ENCODE assay signal across 8 mouse cellular contexts in genomic region chr7:4922508-4922907, GRCm38 (mm10). TPM values are rescaled to one million over a fixed set of nuclear protein-coding genes. Genes with fewer than 3 reads are reported as not detected.
A peak's percentile ranks its signal among the peaks of the same experiment; 100 is the strongest.
DNase-seq lines count a peak whose midpoint lies in the region; ATAC-seq and TF ChIP-seq lines count a peak whose summit lies in the region.

No protein-coding gene starts in this region.

- intact Hi-C loops in heart, postnatal 36 days (cut with DNase I) = loop anchor here (10.0 kb wide), 3 partner anchors 268 to 778 kb away; partner anchors contain the start of gene Ppp6r1

- 1% methylated on average over 14 of the region's 14 CpGs for WGBS in forebrain, postnatal 0 days
- 2% methylated on average over 14 of the region's 14 CpGs for WGBS in liver, embryonic 14.5 days (ENCODE audit: insufficient replicate concordance)
- WGBS in neural tube, embryonic 11.5 days = under 1% methylated on average over 14 of the region's 14 CpGs

- H3K4me1 ChIP-seq in ES-E14 (ENCODE audit: control insufficient read depth in 2 of 2, insufficient read depth in 2 of 2, low read length in 2 of 2, poor library complexity in 1 of 2) = peaks cover 4 to 45% of the 10 kb centered on the region in 2 experiments; a peak in 3 of 4 replicates
- peaks cover 28% of the 10 kb centered on the region; the same call in 1 of the 2 replicates for H3K4me1 ChIP-seq in forebrain, postnatal 0 days (ENCODE audit: insufficient read depth)
- no peaks in the 10 kb centered on the region; a peak in 1 of 4 replicates for H3K4me1 ChIP-seq in liver, embryonic 14.5 days (replicated peaks; ENCODE audit: control insufficient read depth in 2 of 2, insufficient read depth in 2 of 2, low read length in 1 of 2)
- H3K4me1 ChIP-seq in neural tube, embryonic 11.5 days (ENCODE audit: control insufficient read depth, insufficient read depth, low read length) = peaks cover 43% of the 10 kb centered on the region

- no peak for DNase-seq in ES-E14 (ENCODE audit: low read depth, low spot score)
- DNase-seq in cerebellum, adult 18-20 months = peak; percentile 81 to 87
- DNase-seq in forebrain, postnatal 0 days = peak; percentile 95
- DNase-seq in heart, postnatal 36 days = peak; percentile 60 to 67
- DNase-seq in layer of hippocampus, adult 11-12 months (ENCODE audit: low spot score) = peak; percentile 89
- no peak for DNase-seq in liver, embryonic 14.5 days (ENCODE audit: low read depth in 3 of 3, low spot score in 3 of 3)
- DNase-seq in neural tube, embryonic 11.5 days (ENCODE audit: low spot score) = peak; percentile 89
- DNase-seq in thymus, postnatal 25 days = peak; percentile 47

- no peak for TF ChIP-seq CTCF in forebrain, postnatal 0 days (IDR thresholded peaks at IDR 0.05; ENCODE audit: low read depth)
- TF ChIP-seq CTCF in liver, embryonic 14.5 days (IDR thresholded peaks at IDR 0.05; ENCODE audit: low read depth) = no peak

- no peak overlapping the region for H3K27ac ChIP-seq in ES-E14 (ENCODE audit: insufficient read depth, low read depth, low read length, poor library complexity, severe bottlenecking)
- peak overlapping the region; percentile 96 for H3K27ac ChIP-seq in forebrain, postnatal 0 days (ENCODE audit: low read depth, low read length)
- no peak overlapping the region for H3K27ac ChIP-seq in liver, embryonic 14.5 days
- peak overlapping the region; percentile 95 for H3K27ac ChIP-seq in neural tube, embryonic 11.5 days (ENCODE audit: low read depth, low read length)

- peak overlapping the region; percentile 97 for H3K4me2 ChIP-seq in forebrain, postnatal 0 days (ENCODE audit: low read depth)
- H3K4me2 ChIP-seq in liver, embryonic 14.5 days (ENCODE audit: low read depth) = peak overlapping the region; percentile 31; the same call in 1 of the 2 replicates
- peak overlapping the region; percentile 94 for H3K4me2 ChIP-seq in neural tube, embryonic 11.5 days (ENCODE audit: low read depth)

- in situ Hi-C loops in ES-E14 (cut with MboI; ENCODE audit: low sequenced_read_pairs in 2 of 2, unreplicated experiment in 2 of 2) = no loop called here

- no peaks in the 10 kb centered on the region for H3K27me3 ChIP-seq in forebrain, postnatal 0 days (ENCODE audit: insufficient read depth, low read length)
- H3K27me3 ChIP-seq in liver, embryonic 14.5 days (ENCODE audit: control insufficient read depth, insufficient read depth, low read length) = peaks cover 22% of the 10 kb centered on the region
- no peaks in the 10 kb centered on the region for H3K27me3 ChIP-seq in neural tube, embryonic 11.5 days (ENCODE audit: control insufficient read depth, insufficient read depth, low read length)

- H3K4me3 ChIP-seq in ES-E14 (ENCODE audit: insufficient read depth in 1 of 2, low read depth in 1 of 2, low read length in 2 of 2, poor library complexity in 1 of 2, severe bottlenecking in 1 of 2) = peak overlapping the region; percentile 32 to 54; a peak in 3 of 4 replicates
- peak overlapping the region; percentile 53 for H3K4me3 ChIP-seq in forebrain, postnatal 0 days (ENCODE audit: low read depth, low read length)
- H3K4me3 ChIP-seq in liver, embryonic 14.5 days (ENCODE audit: insufficient read depth in 1 of 2, low read depth in 2 of 2, low read length in 2 of 2) = no peak overlapping the region
- peak overlapping the region; percentile 37 for H3K4me3 ChIP-seq in neural tube, embryonic 11.5 days (ENCODE audit: low read depth, low read length)

- H3K36me3 ChIP-seq in ES-E14 (ENCODE audit: control insufficient read depth, insufficient read depth, low read length, poor library complexity, severe bottlenecking) = peaks cover 8% of the 10 kb centered on the region; the same call in 1 of the 2 replicates
- peaks cover 28% of the 10 kb centered on the region for H3K36me3 ChIP-seq in forebrain, postnatal 0 days (ENCODE audit: insufficient read depth)
- peaks cover 15% of the 10 kb centered on the region for H3K36me3 ChIP-seq in liver, embryonic 14.5 days (replicated peaks; ENCODE audit: control insufficient read depth, insufficient read depth, low read depth)
- peaks cover 20% of the 10 kb centered on the region for H3K36me3 ChIP-seq in neural tube, embryonic 11.5 days (ENCODE audit: control insufficient read depth, insufficient read depth, low read length)

- peak; percentile 88 for ATAC-seq in forebrain, postnatal 0 days
- ATAC-seq in liver, embryonic 14.5 days (ENCODE audit: insufficient read depth) = no peak
- peak; percentile 85 for ATAC-seq in neural tube, embryonic 11.5 days (ENCODE audit: insufficient read depth, low FRiP score, low TSS enrichment)

- H3K9me3 ChIP-seq in ES-E14 (ENCODE audit: control insufficient read depth, insufficient read depth, low read depth, low read length) = no peaks in the 10 kb centered on the region
- H3K9me3 ChIP-seq in forebrain, postnatal 0 days (ENCODE audit: low read length) = no peaks in the 10 kb centered on the region
- no peaks in the 10 kb centered on the region for H3K9me3 ChIP-seq in liver, embryonic 14.5 days (ENCODE audit: control insufficient read depth, low read length)
- H3K9me3 ChIP-seq in neural tube, embryonic 11.5 days (ENCODE audit: control insufficient read depth, low read length) = no peaks in the 10 kb centered on the region

- H3K9ac ChIP-seq in ES-E14 (ENCODE audit: insufficient read depth, low read depth, low read length, poor library complexity, severe bottlenecking) = no peak overlapping the region
- H3K9ac ChIP-seq in forebrain, postnatal 0 days = peak overlapping the region; percentile 68
- H3K9ac ChIP-seq in liver, embryonic 14.5 days (replicated peaks) = no peak overlapping the region
- peak overlapping the region; percentile 54 for H3K9ac ChIP-seq in neural tube, embryonic 11.5 days (ENCODE audit: low read length)

- no peak for TF ChIP-seq EP300 in liver, embryonic 14.5 days (IDR thresholded peaks at IDR 0.05; ENCODE audit: low read depth)

TF ChIP-seq in ES-E14, 5 proteins besides CTCF, POLR2A, EP300 and RAD21:
- no peak for TF ChIP-seq CHD2 (IDR thresholded peaks at IDR 0.05; ENCODE audit: low read depth, low read length)
- TF ChIP-seq ZNF384 (IDR thresholded peaks at IDR 0.05; ENCODE audit: low read depth, low read length) = no peak
- TF ChIP-seq HCFC1 (IDR thresholded peaks at IDR 0.05; ENCODE audit: borderline replicate concordance, insufficient read depth, low read length) = no peak
- no peak for TF ChIP-seq ZC3H11A (IDR thresholded peaks at IDR 0.05; ENCODE audit: borderline replicate concordance, low read depth, low read length)
- TF ChIP-seq MAFK (IDR thresholded peaks at IDR 0.05; ENCODE audit: insufficient read depth, low read depth, low read length) = no peak
TF ChIP-seq in ES-E14: peak in this region for 0.

RNA-seq across cellular contexts. Expression of gene Nat14, which starts 0.7 kb away (rescaled TPM):
- 1.2 and 1.7 TPM in 2 replicates for total RNA-seq in ES-E14 (2012; rRNA removed)
- total RNA-seq in forebrain, postnatal 0 days (2014; rRNA removed) = 45.5 and 69.9 TPM in 2 replicates
- polyA plus RNA-seq in forebrain, postnatal 0 days (2015; fragmentation: Nextera tagmentation; extraction: Ambion mirVana) = 20.5 and 54.3 TPM in 2 replicates
- 1 to 10 TPM; 4.3 to 5.1 TPM for total RNA-seq in heart, postnatal 36 days (2021)
- 0.38 and 0.39 TPM in 2 replicates for polyA plus RNA-seq in liver, embryonic 14.5 days (2012; rRNA removed)
- 0.10 and 0.11 TPM in 2 replicates for polyA plus RNA-seq in liver, embryonic 14.5 days (2014; fragmentation: Nextera tagmentation; extraction: Ambion mirVana)
- polyA plus RNA-seq in neural tube, embryonic 11.5 days (2014; fragmentation: Nextera tagmentation; extraction: Ambion mirVana) = 6.4 and 7.1 TPM in 2 replicates

RNA-seq across cellular contexts. Expression of gene Ssc5d, which starts 3.1 kb away (rescaled TPM):
- 0.94 and 1.3 TPM in 2 replicates for total RNA-seq in ES-E14 (2012; rRNA removed)
- total RNA-seq in forebrain, postnatal 0 days (2014; rRNA removed) = 0.54 and 1.7 TPM in 2 replicates
- polyA plus RNA-seq in forebrain, postnatal 0 days (2015; fragmentation: Nextera tagmentation; extraction: Ambion mirVana) = 0.51 and 0.63 TPM in 2 replicates
- total RNA-seq in heart, postnatal 36 days (2021) = 1 to 10 TPM; 3.9 to 4.1 TPM
- polyA plus RNA-seq in liver, embryonic 14.5 days (2012; rRNA removed) = 0.12 and 0.14 TPM in 2 replicates
- polyA plus RNA-seq in liver, embryonic 14.5 days (2014; fragmentation: Nextera tagmentation; extraction: Ambion mirVana) = 0.03 and 0.09 TPM in 2 replicates
- polyA plus RNA-seq in neural tube, embryonic 11.5 days (2014; fragmentation: Nextera tagmentation; extraction: Ambion mirVana) = 2.8 and 3.3 TPM in 2 replicates

RNA-seq across cellular contexts. Expression of gene Zfp628, which starts 7.5 kb away (rescaled TPM):
- total RNA-seq in ES-E14 (2012; rRNA removed) = 4.0 and 4.3 TPM in 2 replicates
- 5.4 and 9.2 TPM in 2 replicates for total RNA-seq in forebrain, postnatal 0 days (2014; rRNA removed)
- 5.8 and 6.0 TPM in 2 replicates for polyA plus RNA-seq in forebrain, postnatal 0 days (2015; fragmentation: Nextera tagmentation; extraction: Ambion mirVana)
- 1 to 10 TPM; 7.2 to 9.2 TPM for total RNA-seq in heart, postnatal 36 days (2021)
- 2.9 and 3.7 TPM in 2 replicates for polyA plus RNA-seq in liver, embryonic 14.5 days (2012; rRNA removed)
- polyA plus RNA-seq in liver, embryonic 14.5 days (2014; fragmentation: Nextera tagmentation; extraction: Ambion mirVana) = 1.5 and 1.6 TPM in 2 replicates
- polyA plus RNA-seq in neural tube, embryonic 11.5 days (2014; fragmentation: Nextera tagmentation; extraction: Ambion mirVana) = 3.5 and 3.8 TPM in 2 replicates

RNA-seq across cellular contexts. Expression of gene Gm36210, which starts 16.2 kb away (rescaled TPM):
- 1.6 and 2.2 TPM in 2 replicates for total RNA-seq in ES-E14 (2012; rRNA removed)
- total RNA-seq in forebrain, postnatal 0 days (2014; rRNA removed) = 0.48 and 0.85 TPM in 2 replicates
- polyA plus RNA-seq in forebrain, postnatal 0 days (2015; fragmentation: Nextera tagmentation; extraction: Ambion mirVana) = 0.29 and 0.47 TPM in 2 replicates
- not detected for total RNA-seq in heart, postnatal 36 days (2021)
- polyA plus RNA-seq in liver, embryonic 14.5 days (2012; rRNA removed) = 0.02 TPM in 1 of 2 replicates, not detected in the other
- polyA plus RNA-seq in liver, embryonic 14.5 days (2014; fragmentation: Nextera tagmentation; extraction: Ambion mirVana) = not detected in 2 replicates
- polyA plus RNA-seq in neural tube, embryonic 11.5 days (2014; fragmentation: Nextera tagmentation; extraction: Ambion mirVana) = 0.29 TPM in 1 of 2 replicates, not detected in the other

RNA-seq across cellular contexts. Expression of gene Sbk2, which starts 41.7 kb away (rescaled TPM):
- 0.22 and 0.95 TPM in 2 replicates for total RNA-seq in ES-E14 (2012; rRNA removed)
- total RNA-seq in forebrain, postnatal 0 days (2014; rRNA removed) = not detected in 2 replicates
- not detected in 2 replicates for polyA plus RNA-seq in forebrain, postnatal 0 days (2015; fragmentation: Nextera tagmentation; extraction: Ambion mirVana)
- total RNA-seq in heart, postnatal 36 days (2021) = 10 to 100 TPM; 26.5 to 34.0 TPM
- 0.01 and 0.02 TPM in 2 replicates for polyA plus RNA-seq in liver, embryonic 14.5 days (2012; rRNA removed)
- not detected in 2 replicates for polyA plus RNA-seq in liver, embryonic 14.5 days (2014; fragmentation: Nextera tagmentation; extraction: Ambion mirVana)
- polyA plus RNA-seq in neural tube, embryonic 11.5 days (2014; fragmentation: Nextera tagmentation; extraction: Ambion mirVana) = not detected in 2 replicates

Comparison
In these comparisons a context has a peak if more than half of its experiments do, and no peak if none do; other contexts are left out.
1. DNase-seq: peak in cerebellum, adult 18-20 months (2 of 2), forebrain, postnatal 0 days (single experiment), heart, postnatal 36 days (2 of 2), layer of hippocampus, adult 11-12 months (single experiment), neural tube, embryonic 11.5 days (single experiment) and thymus, postnatal 25 days (single experiment); none in ES-E14 (single experiment) and liver, embryonic 14.5 days (0 of 3).
2. H3K27ac ChIP-seq: peak in forebrain, postnatal 0 days (single experiment) and neural tube, embryonic 11.5 days (single experiment); none in ES-E14 (single experiment) and liver, embryonic 14.5 days (single experiment).
3. H3K4me3 ChIP-seq: peak in ES-E14 (2 of 2), forebrain, postnatal 0 days (single experiment) and neural tube, embryonic 11.5 days (single experiment); none in liver, embryonic 14.5 days (0 of 2).
4. H3K9ac ChIP-seq: peak in forebrain, postnatal 0 days (single experiment) and neural tube, embryonic 11.5 days (single experiment); none in ES-E14 (single experiment) and liver, embryonic 14.5 days (single experiment).
5. H3K4me2 ChIP-seq: peak in every context shown above with its lines; median percentile 97 in forebrain, postnatal 0 days; 94 in neural tube, embryonic 11.5 days; 31 in liver, embryonic 14.5 days.